Mouse (Mus musculus) urinary bladder, adult 18-20 months (tissue): ENCODE results near the gene Eif1.
"Not testable (repeated sequence)": the region's sequence is repeated elsewhere in the genome, so short reads cannot be mapped to it uniquely, and the experiment has no call there.

Experiments used
- DNase-seq, 2 experiments: peaks; one replicate each; pipeline ENCODE4 v3.0.0; 2022; ENCODE audit warnings: low spot score in 2 of 2, mixed read lengths in 2 of 2

Gene Eif1

GRCm38 (mm10) chr11:100319492-100320171 lies at the start of gene Eif1:
TSS of gene Eif1 (plus strand) at chr11:100319885.
- DNase-seq = peak; percentile 99 to 100

GRCm38 (mm10) chr11:100271878-100272277 lies 47.8 kb upstream of the Eif1 start:
- no peak for DNase-seq

- no peak for DNase-seq
These were observed 45.0 kb upstream of the Eif1 start for GRCm38 (mm10) chr11:100274719-100275118.

GRCm38 (mm10) chr11:100275466-100275865 lies 44.2 kb upstream of the Eif1 start:
- DNase-seq = no peak

- no peak for DNase-seq
These were observed 41.8 kb upstream of the Eif1 start for GRCm38 (mm10) chr11:100277726-100278480.

DNA sequence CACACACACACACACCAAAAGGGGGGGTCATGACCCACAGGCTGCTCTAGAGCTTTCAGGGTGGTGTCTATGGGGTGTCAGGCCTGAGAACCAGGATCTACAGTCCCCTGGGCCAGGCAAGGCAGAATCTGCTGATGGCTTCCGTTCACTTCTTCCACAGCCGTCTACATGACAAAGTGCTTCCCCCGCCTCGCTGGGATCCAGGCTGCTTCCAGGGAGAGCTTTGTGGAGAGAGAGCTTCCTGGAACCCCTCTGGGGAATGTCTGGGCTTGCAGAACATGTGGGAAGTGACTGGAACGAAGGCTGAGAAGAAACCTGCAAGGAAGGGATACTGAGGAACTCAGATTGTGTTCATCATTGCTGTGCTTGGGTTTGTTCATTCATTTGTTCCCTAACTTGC lies 40.9 kb upstream of the Eif1 start:
- DNase-seq = no peak

GRCm38 (mm10) chr11:100281596-100282544 lies 37.8 kb upstream of the Eif1 start:
- peak; percentile 64 to 80 for DNase-seq

DNA sequence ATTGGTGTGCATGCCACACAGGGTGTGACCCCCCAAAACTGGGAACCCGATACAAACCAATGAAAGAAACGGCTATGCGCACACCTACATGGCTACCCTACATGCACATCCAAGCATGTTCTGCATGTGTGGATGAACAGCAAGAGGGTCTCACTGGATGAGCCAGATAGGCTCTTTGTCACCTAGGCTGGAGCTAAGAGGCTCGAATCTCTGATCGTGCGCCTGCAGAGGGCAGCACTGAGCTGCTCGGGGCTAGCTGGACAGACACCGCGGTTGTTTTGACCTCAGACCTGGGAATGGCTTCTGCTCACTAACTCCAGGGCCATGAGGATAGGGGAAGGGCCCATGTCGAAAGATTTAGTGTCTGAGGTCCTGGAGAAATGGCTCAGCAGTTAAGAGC lies 37.1 kb upstream of the Eif1 start:
- DNase-seq = peak; percentile 77 to 85

GRCm38 (mm10) chr11:100284988-100285387 lies 34.7 kb upstream of the Eif1 start:
- peak in 1 of 2 experiments; percentile 47 for DNase-seq

DNA sequence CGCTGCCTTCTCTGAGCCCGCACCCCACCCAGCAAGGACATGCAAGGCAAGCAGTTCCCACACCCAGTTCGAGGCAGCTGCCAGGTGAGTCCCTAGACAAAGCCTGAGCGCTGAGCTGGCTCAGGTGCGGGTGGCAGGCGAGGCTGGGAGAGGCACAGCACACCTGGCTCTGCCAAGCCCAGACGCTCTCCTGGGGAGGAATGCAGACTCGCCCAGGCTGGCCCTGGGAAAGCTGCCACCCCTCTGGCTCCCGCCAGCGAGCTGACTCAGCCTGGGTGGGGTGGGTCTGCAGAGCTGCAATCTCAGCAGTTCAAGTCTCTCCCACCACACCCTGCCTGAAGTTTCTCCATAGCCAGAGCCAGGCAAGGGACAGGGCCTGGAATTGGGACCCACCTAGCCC lies 32.7 kb upstream of the Eif1 start:
- peak; percentile 79 to 95 for DNase-seq

- peak; percentile 75 to 90 for DNase-seq
These were observed 30.7 kb upstream of the Eif1 start for GRCm38 (mm10) chr11:100288942-100289341.

- DNase-seq = peak in 1 of 2 experiments; percentile 49
These were observed 29.4 kb upstream of the Eif1 start for GRCm38 (mm10) chr11:100290235-100290634.

- no peak for DNase-seq
These were observed 26.8 kb upstream of the Eif1 start for GRCm38 (mm10) chr11:100292884-100293283.

- DNase-seq = peak; percentile 74 to 79
These were observed 24.4 kb upstream of the Eif1 start for GRCm38 (mm10) chr11:100295308-100295707.

GRCm38 (mm10) chr11:100297801-100298200 lies 21.9 kb upstream of the Eif1 start:
- no peak for DNase-seq

DNA sequence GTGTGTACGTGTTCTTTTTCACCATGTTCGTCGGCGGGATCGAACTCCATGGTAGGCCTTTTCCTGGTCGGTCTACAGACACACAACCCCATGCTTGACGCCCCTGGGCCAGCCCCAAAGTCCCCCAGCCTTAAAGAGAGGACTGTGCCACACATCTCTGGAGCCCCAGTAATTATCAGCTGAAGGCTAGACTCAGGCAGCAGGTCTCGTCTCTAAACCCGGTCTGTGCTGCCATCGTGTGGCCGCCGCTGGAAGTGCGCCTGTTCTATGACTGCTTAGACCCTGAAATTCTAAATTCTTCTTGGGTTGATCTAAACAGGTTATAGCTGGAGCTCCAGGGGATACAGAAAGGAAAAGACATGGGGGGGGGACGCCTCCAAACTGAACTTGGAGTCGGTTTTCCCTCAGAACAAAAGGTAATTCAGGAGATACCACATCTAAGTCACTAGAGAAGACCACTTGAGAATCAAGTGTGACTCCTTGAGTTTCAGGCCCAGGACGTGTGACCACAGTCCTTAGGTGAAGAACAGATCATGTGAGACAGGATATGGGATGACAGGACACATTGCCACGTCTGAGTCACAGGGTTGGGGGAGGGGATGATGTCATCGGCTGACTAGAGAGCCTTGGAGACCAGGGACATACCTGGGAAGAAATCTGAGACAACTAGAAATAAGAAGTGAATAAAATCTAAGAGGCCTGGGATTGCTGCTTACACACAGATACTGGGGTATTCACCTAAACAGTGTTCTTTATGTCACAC lies 21.2 kb upstream of the Eif1 start:
- peak; percentile 64 to 81 for DNase-seq

DNA sequence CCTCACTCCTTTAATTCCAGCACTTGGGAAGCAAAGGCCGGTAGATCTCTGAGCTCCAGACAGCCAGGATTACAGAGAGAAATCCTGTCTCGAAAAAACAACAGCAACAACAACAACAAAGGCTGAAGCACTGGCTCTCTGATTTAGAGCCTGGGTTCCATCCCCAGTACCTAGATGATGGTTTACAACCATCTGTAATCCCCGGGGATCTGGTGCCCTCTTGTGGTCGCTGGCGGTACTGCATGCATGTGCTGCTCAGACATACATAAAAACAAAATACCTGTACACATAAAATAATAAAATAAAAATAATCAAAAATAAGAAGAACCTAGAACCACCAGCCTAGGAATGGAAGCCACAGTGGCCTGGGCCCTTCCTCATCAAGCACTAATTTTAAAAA lies 19.4 kb upstream of the Eif1 start:
- peak in 1 of 2 experiments; percentile 62 for DNase-seq

DNA sequence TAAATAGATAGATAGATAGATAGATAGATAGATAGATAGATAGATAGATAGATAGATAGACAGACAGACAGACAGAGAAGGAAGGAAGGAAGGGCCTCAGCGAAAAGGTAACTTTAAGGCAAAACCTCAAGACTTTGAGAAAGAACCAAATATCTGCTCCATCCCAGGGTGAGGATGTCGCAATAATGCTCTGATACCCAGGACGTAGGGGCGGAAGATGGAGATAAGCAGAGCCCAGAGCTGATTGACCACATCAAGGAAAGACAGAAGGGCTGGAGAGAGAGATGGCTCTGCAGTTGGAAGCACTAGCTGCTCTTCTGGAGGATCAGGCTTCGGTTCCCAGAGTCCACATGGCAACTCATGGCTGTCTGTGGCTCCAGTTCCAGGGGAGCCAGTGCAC lies 18.4 kb upstream of the Eif1 start:
- no peak for DNase-seq

DNA sequence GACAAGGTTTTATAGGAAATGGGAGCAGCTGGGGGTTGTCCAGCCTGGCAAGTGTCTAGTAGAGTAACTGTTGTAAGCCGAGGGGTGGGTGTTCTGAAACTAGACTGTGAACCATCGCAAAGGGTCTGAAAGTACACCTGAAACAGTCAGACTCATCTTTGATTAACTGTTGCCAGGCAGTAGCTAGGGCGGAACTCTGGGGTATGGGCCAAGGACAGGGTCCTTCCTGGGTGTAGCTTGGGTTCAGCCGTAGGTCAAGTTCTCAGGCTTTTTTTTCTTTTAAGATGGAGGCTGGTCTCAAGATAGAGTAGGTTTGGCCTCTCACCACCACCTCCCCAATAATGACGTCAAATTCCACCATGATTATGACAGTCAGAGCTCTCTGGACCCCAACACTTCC lies 11.8 kb upstream of the Eif1 start:
- no peak for DNase-seq

- not testable (repeated sequence) for DNase-seq
These were observed 11.0 kb upstream of the Eif1 start for GRCm38 (mm10) chr11:100308672-100309071.

- no peak for DNase-seq
These were observed 8.0 kb upstream of the Eif1 start for GRCm38 (mm10) chr11:100311656-100312055.
